Mouse (Mus musculus) layer of hippocampus, adult 18-20 months (tissue): ENCODE data around the gene Akt1. TPM values are rescaled to one million over a fixed set of nuclear protein-coding genes. Genes with fewer than 3 reads are reported as not detected.

Source experiments
- microRNA-seq, 2 experiments: library from miRNA; unstranded; fragments of <30 nt; microRNA quantifications; one replicate each; pipeline ENCODE4 v1.2.0; 2021
- total RNA-seq, 2 experiments: library from RNA; stranded (reverse); gene quantifications; 2 replicates each; pipeline ENCODE4 v1.2.3; 2021

The Akt1 gene
- total RNA-seq, 2 experiments from 2014 or later, result 169 to 170 TPM

Small RNA genes within 50 kb of the gene (microRNA-seq; reads per million reads assigned to microRNA genes)
- gene Mir6939, result 0.49 to 1.2 reads per million in 2 experiments

Other genes starting within 250 kb of the Akt1 start
- under 1 TPM in 1 of 2 experiments, not detected in 1; 0.15 TPM for gene A530016L24Rik, start 185.4 kb downstream of the Akt1 start, total RNA-seq
- 100 to 1,000 TPM; 126 to 134 TPM for gene Tmem179, start 158.1 kb downstream of the Akt1 start, total RNA-seq
- 100 to 1,000 TPM; 105 to 111 TPM for gene Inf2, start 86.1 kb downstream of the Akt1 start, total RNA-seq
- gene Adssl1, start 54.8 kb downstream of the Akt1 start, total RNA-seq, result 10 to 100 TPM; 14.3 to 15.7 TPM
- gene Siva1, start 30.2 kb downstream of the Akt1 start, total RNA-seq, result 10 to 100 TPM; 23.4 TPM
- under 1 TPM; 0.61 to 0.97 TPM for gene Zbtb42, start 3.9 kb upstream of the Akt1 start, total RNA-seq
- 100 to 1,000 TPM; 192 to 208 TPM for gene Cep170b, start 45.6 kb upstream of the Akt1 start, total RNA-seq
- gene Pld4, start 85.8 kb upstream of the Akt1 start, total RNA-seq, result 10 to 100 TPM; 10.2 to 11.0 TPM
- 1 to 10 TPM; 3.4 to 3.8 TPM for gene Ahnak2, start 127.8 kb upstream of the Akt1 start, total RNA-seq
- gene Clba1, start 134.1 kb upstream of the Akt1 start, total RNA-seq, result 10 to 100 TPM; 11.4 to 14.2 TPM
- 10 to 100 TPM in 1 of 2 experiments, 1 to 10 TPM in 1; 7.4 to 10.0 TPM for gene Cdca4, start 154.5 kb upstream of the Akt1 start, total RNA-seq
- not detected for gene Gpr132, start 193.3 kb upstream of the Akt1 start, total RNA-seq